10 mouse cellular contexts compared by ENCODE assay signal in genomic region chr6:91732138-91732537, GRCm38 (mm10). TPM values are rescaled to one million over a fixed set of nuclear protein-coding genes. Genes with fewer than 3 reads are reported as not detected.
DNase-seq lines count a peak whose midpoint lies in the region; ATAC-seq and TF ChIP-seq lines count a peak whose summit lies in the region.
"Had no signal": no experiment of that assay in that cellular context is flagged by ENCODE, and none has a peak within 500 bp of the region (broad histone marks: within the 10 kb centered on the region; RNA-seq: fewer than 3 reads in every experiment).

No protein-coding gene starts in this region.

- peak; percentile 73 for DNase-seq in kidney, adult 2 months
- peak; percentile 74 to 78 for DNase-seq in right cerebral cortex, postnatal 10 days (ENCODE audit: low spot score in 2 of 2)
- no peak for DNase-seq in right cerebral cortex, postnatal 36 days (ENCODE audit: low spot score in 2 of 2)
- peak; percentile 56 for DNase-seq in stomach, postnatal 0 days (ENCODE audit: low spot score)
- no peak for DNase-seq in thymus, postnatal 36 days
- no peak for DNase-seq in urinary bladder, postnatal 10 days (ENCODE audit: low spot score)

- no peak overlapping the region for H3K9ac ChIP-seq in kidney, embryonic 16.5 days (replicated peaks; ENCODE audit: low read length)
- no peak overlapping the region for H3K9ac ChIP-seq in forebrain, embryonic 15.5 days (replicated peaks)
- H3K9ac ChIP-seq in stomach, postnatal 0 days (ENCODE audit: low read length), result no peak overlapping the region
- H3K9ac ChIP-seq: intestine, embryonic 15.5 days; limb, embryonic 12.5 days had no signal

- no peak for TF ChIP-seq POLR2A in kidney, adult 2 months (IDR thresholded peaks at IDR 0.05; ENCODE audit: low read depth, low read length)

- no peak overlapping the region for H3K27ac ChIP-seq in kidney, adult 2 months (ENCODE audit: insufficient read depth, low read depth, low read length)
- H3K27ac ChIP-seq in kidney, embryonic 16.5 days (ENCODE audit: low read length), result no peak overlapping the region
- H3K27ac ChIP-seq in forebrain, embryonic 15.5 days (replicated peaks), result peak overlapping the region; percentile 50; the same call in 1 of the 2 replicates
- H3K27ac ChIP-seq in stomach, postnatal 0 days (replicated peaks), result no peak overlapping the region
- H3K27ac ChIP-seq: intestine, embryonic 15.5 days; limb, embryonic 12.5 days had no signal

- peaks cover 27% of the 10 kb centered on the region for H3K4me1 ChIP-seq in kidney, adult 2 months (ENCODE audit: control insufficient read depth, insufficient read depth, low read length)
- peaks cover 36% of the 10 kb centered on the region for H3K4me1 ChIP-seq in kidney, embryonic 16.5 days (ENCODE audit: insufficient read depth, low read length)
- peaks cover 36% of the 10 kb centered on the region for H3K4me1 ChIP-seq in forebrain, embryonic 15.5 days
- peaks cover 20% of the 10 kb centered on the region for H3K4me1 ChIP-seq in stomach, postnatal 0 days (replicated peaks; ENCODE audit: control insufficient read depth, insufficient read depth)

- no peak for TF ChIP-seq CTCF in kidney, adult 2 months (conservative IDR thresholded peaks at IDR 0.05; ENCODE audit: insufficient read depth, insufficient read length, low read depth, low read length)
- TF ChIP-seq CTCF in stomach, postnatal 0 days (IDR thresholded peaks at IDR 0.05; ENCODE audit: low read depth), result no peak

- no peak for TF ChIP-seq EP300 in stomach, postnatal 0 days (optimal IDR thresholded peaks at IDR 0.05)

- H3K4me2 ChIP-seq in kidney, embryonic 16.5 days (replicated peaks; ENCODE audit: low read depth, low read length), result no peak overlapping the region
- no peak overlapping the region for H3K4me2 ChIP-seq in forebrain, embryonic 15.5 days (replicated peaks)
- no peak overlapping the region for H3K4me2 ChIP-seq in stomach, postnatal 0 days (replicated peaks; ENCODE audit: low read depth)
- H3K4me2 ChIP-seq: intestine, embryonic 15.5 days; limb, embryonic 12.5 days had no signal

- no peak for ATAC-seq in kidney, embryonic 16.5 days (ENCODE audit: low FRiP score, low TSS enrichment)
- peak; percentile 71 for ATAC-seq in forebrain, embryonic 15.5 days (replicated peaks)
- ATAC-seq in stomach, postnatal 0 days (ENCODE audit: low FRiP score, low TSS enrichment), result no peak
- ATAC-seq: intestine, embryonic 15.5 days had no signal

- 58% methylated on average over 11 of the region's 11 CpGs for WGBS in kidney, adult 2 months
- WGBS in kidney, embryonic 16.5 days, result 88% methylated on average over 11 of the region's 11 CpGs
- WGBS in forebrain, embryonic 15.5 days, result 23% methylated on average over 11 of the region's 11 CpGs
- 49% methylated on average over 11 of the region's 11 CpGs for WGBS in stomach, postnatal 0 days

- H3K27me3 ChIP-seq in kidney, adult 2 months (replicated peaks; ENCODE audit: control insufficient read depth, insufficient read depth, low read length), result no peaks in the 10 kb centered on the region
- H3K27me3 ChIP-seq in kidney, embryonic 16.5 days (ENCODE audit: insufficient read depth, low read length), result no peaks in the 10 kb centered on the region
- H3K27me3 ChIP-seq in forebrain, embryonic 15.5 days, result no peaks in the 10 kb centered on the region
- H3K27me3 ChIP-seq in stomach, postnatal 0 days (ENCODE audit: control insufficient read depth, insufficient read depth, low read length), result no peaks in the 10 kb centered on the region
- H3K27me3 ChIP-seq: intestine, embryonic 15.5 days; limb, embryonic 12.5 days had no signal

- H3K36me3 ChIP-seq in kidney, adult 2 months (ENCODE audit: control insufficient read depth, insufficient read depth, low read length), result no peaks in the 10 kb centered on the region; the same call in none of the 2 replicates
- peaks cover 62% of the 10 kb centered on the region for H3K36me3 ChIP-seq in kidney, embryonic 16.5 days (ENCODE audit: insufficient read depth, low read length)
- H3K36me3 ChIP-seq in forebrain, embryonic 15.5 days, result peaks cover 45% of the 10 kb centered on the region
- H3K36me3 ChIP-seq in stomach, postnatal 0 days (ENCODE audit: control insufficient read depth, insufficient read depth, low read length), result peaks cover 23% of the 10 kb centered on the region

- no peak overlapping the region for H3K4me3 ChIP-seq in kidney, adult 2 months (ENCODE audit: insufficient read depth, low read depth, low read length)
- H3K4me3 ChIP-seq in kidney, embryonic 16.5 days (ENCODE audit: low read length), result no peak overlapping the region
- H3K4me3 ChIP-seq in forebrain, embryonic 15.5 days, result no peak overlapping the region
- H3K4me3 ChIP-seq in stomach, postnatal 0 days (ENCODE audit: low read depth, low read length), result no peak overlapping the region
- H3K4me3 ChIP-seq: intestine, embryonic 15.5 days; limb, embryonic 12.5 days had no signal

- H3K9me3 ChIP-seq in kidney, embryonic 16.5 days (ENCODE audit: low read length), result no peaks in the 10 kb centered on the region
- no peaks in the 10 kb centered on the region for H3K9me3 ChIP-seq in forebrain, embryonic 15.5 days
- no peaks in the 10 kb centered on the region for H3K9me3 ChIP-seq in stomach, postnatal 0 days (ENCODE audit: control insufficient read depth, low read length)
- H3K9me3 ChIP-seq: intestine, embryonic 15.5 days; limb, embryonic 12.5 days had no signal

RNA-seq across cellular contexts. Expression of gene Slc6a6, which starts 48.3 kb away (rescaled TPM):
- 277 and 336 TPM in 2 replicates for polyA plus RNA-seq in kidney, adult 2 months (2012; rRNA removed)
- polyA plus RNA-seq in kidney, embryonic 16.5 days (2015; fragmentation: Nextera tagmentation; extraction: Ambion mirVana), result 82.9 and 96.3 TPM in 2 replicates
- polyA plus RNA-seq in forebrain, embryonic 15.5 days (2015; fragmentation: Nextera tagmentation; extraction: Ambion mirVana), result 94.2 and 98.8 TPM in 2 replicates
- polyA plus RNA-seq in stomach, postnatal 0 days (2015; fragmentation: Nextera tagmentation; extraction: Ambion mirVana), result 55.3 and 66.5 TPM in 2 replicates

Comparison
In these comparisons a context has a peak if more than half of its experiments do, and no peak if none do; other contexts are left out.
1. DNase-seq: peak in kidney, adult 2 months (single experiment), right cerebral cortex, postnatal 10 days (2 of 2) and stomach, postnatal 0 days (single experiment); none in right cerebral cortex, postnatal 36 days (0 of 2), thymus, postnatal 36 days (0 of 2) and urinary bladder, postnatal 10 days (single experiment).